9 mouse cellular contexts compared by ENCODE assay signal in the genomic region with DNA sequence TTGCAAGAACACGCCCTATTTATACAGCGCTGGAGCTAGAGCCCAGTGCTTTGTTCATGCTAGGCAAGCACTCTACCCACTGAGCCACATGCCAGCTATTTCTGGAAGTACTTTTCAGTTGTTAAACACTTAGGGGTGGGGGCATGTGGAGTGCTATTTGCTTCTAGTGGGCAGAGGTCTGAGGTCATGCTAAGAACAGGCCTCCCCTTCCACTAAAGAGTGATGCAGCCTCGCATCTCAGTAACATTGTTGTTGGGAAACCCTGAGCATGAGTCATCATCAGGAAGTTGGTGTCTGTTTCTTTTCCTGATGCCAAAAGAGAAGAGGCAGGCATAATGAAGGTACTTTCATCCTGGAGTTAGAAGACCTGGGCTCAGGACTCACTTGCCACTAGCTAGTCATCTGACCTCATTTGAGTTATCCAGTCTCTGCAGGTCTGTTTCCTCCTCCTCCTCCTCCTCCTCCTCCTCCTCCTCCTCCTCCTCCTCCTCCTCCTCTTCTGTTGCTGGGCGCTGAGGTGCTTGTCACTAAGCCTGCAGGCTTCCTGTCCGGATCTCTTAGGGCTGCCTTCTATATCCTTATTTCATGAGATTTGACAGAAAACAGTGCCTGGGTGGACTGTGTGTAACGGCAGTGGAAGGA.
DNase-seq lines count a peak whose midpoint lies in the region; ATAC-seq and TF ChIP-seq lines count a peak whose summit lies in the region.
"Had no signal": no experiment of that assay in that cellular context is flagged by ENCODE, and none has a peak within 500 bp of the region (broad histone marks: within the 10 kb centered on the region; RNA-seq: fewer than 3 reads in every experiment).

No protein-coding gene starts in this region.

- no peak overlapping the region for H3K4me2 ChIP-seq in heart, embryonic 11.5 days
- no peak overlapping the region for H3K4me2 ChIP-seq in liver, postnatal 0 days (ENCODE audit: low read depth, low read length)
- no peak overlapping the region for H3K4me2 ChIP-seq in stomach, embryonic 14.5 days (replicated peaks; ENCODE audit: low read depth, low read length)
- no peak overlapping the region for H3K4me2 ChIP-seq in hindbrain, embryonic 11.5 days (replicated peaks; ENCODE audit: low read depth, low read length)

- 72% methylated on average over 5 of the region's 6 CpGs for WGBS in heart, embryonic 11.5 days (ENCODE audit: insufficient replicate concordance)
- 31% methylated on average over 6 of the region's 6 CpGs for WGBS in liver, postnatal 0 days (ENCODE audit: insufficient replicate concordance)
- 44% methylated on average over 4 of the region's 6 CpGs for WGBS in stomach, embryonic 14.5 days
- WGBS in hindbrain, embryonic 11.5 days = 90% methylated on average over 5 of the region's 6 CpGs

- peak; percentile 63 for DNase-seq in layer of hippocampus, adult 9-11 months
- no peak for DNase-seq in layer of hippocampus, postnatal 10 days (ENCODE audit: low spot score in 2 of 2)
- no peak for DNase-seq in liver, postnatal 0 days
- DNase-seq in hindbrain, embryonic 11.5 days (ENCODE audit: low spot score) = no peak
- no peak for DNase-seq in retina, postnatal 1 day

- no peak for ATAC-seq in heart, embryonic 11.5 days (replicated peaks; ENCODE audit: insufficient number of reproducible peaks, low FRiP score, low TSS enrichment)
- peak; percentile 52 for ATAC-seq in liver, postnatal 0 days
- ATAC-seq in stomach, embryonic 14.5 days (ENCODE audit: insufficient number of reproducible peaks, insufficient read depth, low FRiP score, low read depth) = peak; percentile 31; the same call in 1 of the 2 replicates
- ATAC-seq in hindbrain, embryonic 11.5 days (ENCODE audit: low FRiP score) = no peak
- no peak for ATAC-seq in activated CD4-positive, CD25-positive, alpha-beta regulatory T cell, adult 4 months

- peaks cover 20% of the 10 kb centered on the region for H3K4me1 ChIP-seq in heart, embryonic 11.5 days (ENCODE audit: control insufficient read depth, insufficient read depth, low read length)
- H3K4me1 ChIP-seq in liver, postnatal 0 days (ENCODE audit: insufficient read depth) = peaks cover 55% of the 10 kb centered on the region
- peaks cover 14% of the 10 kb centered on the region for H3K4me1 ChIP-seq in stomach, embryonic 14.5 days (ENCODE audit: control insufficient read depth, insufficient read depth, low read length)
- H3K4me1 ChIP-seq in hindbrain, embryonic 11.5 days (replicated peaks; ENCODE audit: control insufficient read depth, insufficient read depth, low read length) = no peaks in the 10 kb centered on the region

- TF ChIP-seq EP300 in liver, postnatal 0 days (IDR thresholded peaks at IDR 0.05; ENCODE audit: low read depth) = peak; percentile 22; the same call in 1 of the 2 replicates

- peak overlapping the region; percentile 88; the same call in 1 of the 2 replicates for H3K27ac ChIP-seq in heart, embryonic 11.5 days (ENCODE audit: low read depth, low read length)
- H3K27ac ChIP-seq in liver, postnatal 0 days (ENCODE audit: low read depth) = peak overlapping the region; percentile 87
- H3K27ac ChIP-seq in stomach, embryonic 14.5 days (ENCODE audit: low read length) = peak overlapping the region; percentile 76
- no peak overlapping the region for H3K27ac ChIP-seq in hindbrain, embryonic 11.5 days (ENCODE audit: low read depth, low read length)
- H3K27ac ChIP-seq: midbrain, embryonic 10.5 days had no signal

- H3K9ac ChIP-seq in heart, embryonic 11.5 days (ENCODE audit: low read depth, low read length) = no peak overlapping the region
- no peak overlapping the region for H3K9ac ChIP-seq in liver, postnatal 0 days (replicated peaks)
- no peak overlapping the region for H3K9ac ChIP-seq in stomach, embryonic 14.5 days (replicated peaks; ENCODE audit: low read depth, low read length)
- H3K9ac ChIP-seq in hindbrain, embryonic 11.5 days (ENCODE audit: low read depth, low read length) = no peak overlapping the region

- H3K36me3 ChIP-seq in heart, embryonic 11.5 days (ENCODE audit: control insufficient read depth, insufficient read depth, low read length) = no peaks in the 10 kb centered on the region
- no peaks in the 10 kb centered on the region for H3K36me3 ChIP-seq in liver, postnatal 0 days (replicated peaks; ENCODE audit: insufficient read depth, low read length)
- no peaks in the 10 kb centered on the region for H3K36me3 ChIP-seq in stomach, embryonic 14.5 days (ENCODE audit: control insufficient read depth, insufficient read depth, low read length)
- no peaks in the 10 kb centered on the region for H3K36me3 ChIP-seq in hindbrain, embryonic 11.5 days (ENCODE audit: control insufficient read depth, insufficient read depth, low read length)
- H3K36me3 ChIP-seq: midbrain, embryonic 10.5 days had no signal

- no peaks in the 10 kb centered on the region; the same call in 1 of the 2 replicates for H3K9me3 ChIP-seq in heart, embryonic 11.5 days (replicated peaks; ENCODE audit: control insufficient read depth, low read length)
- no peaks in the 10 kb centered on the region for H3K9me3 ChIP-seq in liver, postnatal 0 days (ENCODE audit: low read length)
- H3K9me3 ChIP-seq in stomach, embryonic 14.5 days (ENCODE audit: control insufficient read depth, low read depth, low read length) = no peaks in the 10 kb centered on the region
- no peaks in the 10 kb centered on the region for H3K9me3 ChIP-seq in hindbrain, embryonic 11.5 days (ENCODE audit: control insufficient read depth, low read length)
- H3K9me3 ChIP-seq: midbrain, embryonic 10.5 days had no signal

- no peak for TF ChIP-seq CTCF in liver, postnatal 0 days (IDR thresholded peaks at IDR 0.05; ENCODE audit: low read depth)

- H3K27me3 ChIP-seq in heart, embryonic 11.5 days (ENCODE audit: control insufficient read depth, insufficient read depth, low read length) = no peaks in the 10 kb centered on the region
- H3K27me3 ChIP-seq in liver, postnatal 0 days (ENCODE audit: insufficient read depth, low read length) = no peaks in the 10 kb centered on the region
- no peaks in the 10 kb centered on the region for H3K27me3 ChIP-seq in stomach, embryonic 14.5 days (ENCODE audit: control insufficient read depth, insufficient read depth, low read length)
- no peaks in the 10 kb centered on the region for H3K27me3 ChIP-seq in hindbrain, embryonic 11.5 days (ENCODE audit: control insufficient read depth, insufficient read depth, low read length)

- H3K4me3 ChIP-seq in heart, embryonic 11.5 days (ENCODE audit: low read depth, low read length) = no peak overlapping the region
- no peak overlapping the region for H3K4me3 ChIP-seq in liver, postnatal 0 days (ENCODE audit: low read depth, low read length)
- H3K4me3 ChIP-seq in stomach, embryonic 14.5 days (ENCODE audit: low read depth, low read length) = no peak overlapping the region
- no peak overlapping the region for H3K4me3 ChIP-seq in hindbrain, embryonic 11.5 days (ENCODE audit: low read depth, low read length)
- H3K4me3 ChIP-seq: midbrain, embryonic 10.5 days had no signal

Comparison
In these comparisons a context has a peak if more than half of its experiments do, and no peak if none do; other contexts are left out.
1. ATAC-seq: peak in liver, postnatal 0 days (single experiment) and stomach, embryonic 14.5 days (single experiment); none in heart, embryonic 11.5 days (single experiment), hindbrain, embryonic 11.5 days (single experiment) and activated CD4-positive, CD25-positive, alpha-beta regulatory T cell, adult 4 months (single experiment).